Mouse (Mus musculus) hindbrain, embryonic 10.5 days (tissue): ENCODE results near the gene Pex7. TPM values are rescaled to one million over a fixed set of nuclear protein-coding genes. Genes with fewer than 3 reads are reported as not detected.

Experiments
- DNase-seq: peaks from one replicate; pipeline ENCODE4 v3.0.0-alpha.2; 2017; ENCODE audit warnings: low spot score
- H3K27ac ChIP-seq: fragments of 300-500 bp; sonication (generic); 2 replicates; pipeline ENCODE4 v1.5.1; 2016; ENCODE audit warnings: mild to moderate bottlenecking, moderate library complexity
- H3K27me3 ChIP-seq: fragments of 300-500 bp; sonication (generic); 2 replicates; pipeline ENCODE4 v1.6.1; 2016; ENCODE audit warnings: mild to moderate bottlenecking; ENCODE audit not compliant: poor library complexity, insufficient read depth, severe bottlenecking
- H3K36me3 ChIP-seq: fragments of 300-500 bp; sonication (generic); 2 replicates; pipeline ENCODE4 v1.6.1; 2016; ENCODE audit warnings: mild to moderate bottlenecking, moderate library complexity
- H3K4me1 ChIP-seq: fragments of 300-500 bp; sonication (generic); replicated peaks from 2 replicates; pipeline ENCODE4 v1.6.1; 2016; ENCODE audit warnings: mild to moderate bottlenecking
- H3K4me3 ChIP-seq: fragments of 300-500 bp; sonication (generic); 2 replicates; pipeline ENCODE4 v1.5.1; 2016; ENCODE audit warnings: mild to moderate bottlenecking, moderate library complexity
- H3K9me3 ChIP-seq: fragments of 300-500 bp; sonication (generic); 2 replicates; pipeline ENCODE4 v1.6.1; 2016; ENCODE audit warnings: mild to moderate bottlenecking, moderate library complexity
- WGBS: fragments of 180-500 bp; shearing (Covaris S2); methylation state at CpG from one replicate; pipeline ENCODE4 v1.1.7; 2016; 5-methylcytosine and 5-hydroxymethylcytosine counted together
- polyA plus RNA-seq: library from polyadenylated mRNA; unstranded; fragments of >200 nt; fragmentation: Nextera tagmentation; extraction: Ambion mirVana; gene quantifications from 2 replicates; pipeline ENCODE4 v1.2.1, GENCODE M21; 2016

The Pex7 gene
- polyA plus RNA-seq, 1 experiment from 2014 or later = 31.7 TPM

- Histone ChIP-seq H3K27me3 (peaks cover 17% of the 10 kb centered on the region), H3K4me3 (no peak overlapping the region), H3K27ac (no peak overlapping the region), H3K9me3 (no peaks in the 10 kb centered on the region), H3K4me1 (peaks cover 18% of the 10 kb centered on the region), H3K36me3 (no peaks in the 10 kb centered on the region)
- no peak for DNase-seq
- WGBS = 61% methylated on average over 6 of the region's 6 CpGs
These were observed 33.6 kb upstream of the Pex7 start for GRCm38 (mm10) chr10:19941063-19941462.

GRCm38 (mm10) chr10:19940626-19941025 is 33.1 kb upstream of the Pex7 start:
- H3K9me3 ChIP-seq = no peaks in the 10 kb centered on the region
- peaks cover 18% of the 10 kb centered on the region for H3K4me1 ChIP-seq
- DNase-seq = no peak
- H3K4me3 ChIP-seq = no peak overlapping the region
- no peaks in the 10 kb centered on the region for H3K36me3 ChIP-seq
- WGBS = 89% methylated on average over 8 of the region's 8 CpGs
- H3K27me3 ChIP-seq = peaks cover 21% of the 10 kb centered on the region
- H3K27ac ChIP-seq = no peak overlapping the region

GRCm38 (mm10) chr10:19940127-19940526 is 32.6 kb upstream of the Pex7 start:
- 91% methylated on average over 7 of the region's 7 CpGs for WGBS
- Histone ChIP-seq H3K27ac (no peak overlapping the region), H3K27me3 (peaks cover 26% of the 10 kb centered on the region), H3K4me3 (no peak overlapping the region), H3K4me1 (peaks cover 21% of the 10 kb centered on the region), H3K9me3 (no peaks in the 10 kb centered on the region), H3K36me3 (no peaks in the 10 kb centered on the region)
- DNase-seq = no peak

GRCm38 (mm10) chr10:19939282-19939705 is 31.8 kb upstream of the Pex7 start:
- H3K9me3 ChIP-seq = no peaks in the 10 kb centered on the region
- H3K27ac ChIP-seq = no peak overlapping the region
- H3K4me3 ChIP-seq = no peak overlapping the region
- H3K36me3 ChIP-seq = no peaks in the 10 kb centered on the region
- DNase-seq = no peak
- WGBS = 48% methylated on average over 8 of the region's 8 CpGs
- peaks cover 31% of the 10 kb centered on the region for H3K27me3 ChIP-seq
- peaks cover 29% of the 10 kb centered on the region for H3K4me1 ChIP-seq

GRCm38 (mm10) chr10:19938738-19939137 is 31.2 kb upstream of the Pex7 start:
- H3K4me1 ChIP-seq = peaks cover 31% of the 10 kb centered on the region
- no peaks in the 10 kb centered on the region for H3K36me3 ChIP-seq
- H3K27ac ChIP-seq = no peak overlapping the region
- 87% methylated on average over 6 of the region's 6 CpGs for WGBS
- H3K9me3 ChIP-seq = no peaks in the 10 kb centered on the region
- H3K4me3 ChIP-seq = no peak overlapping the region
- DNase-seq = no peak
- H3K27me3 ChIP-seq = peaks cover 34% of the 10 kb centered on the region

- DNase-seq = no peak
- Histone ChIP-seq H3K4me3 (no peak overlapping the region), H3K27me3 (peaks cover 50% of the 10 kb centered on the region), H3K9me3 (no peaks in the 10 kb centered on the region), H3K27ac (no peak overlapping the region), H3K4me1 (peaks cover 38% of the 10 kb centered on the region), H3K36me3 (no peaks in the 10 kb centered on the region)
- 58% methylated on average over 9 of the region's 9 CpGs for WGBS
These were observed 29.6 kb upstream of the Pex7 start for GRCm38 (mm10) chr10:19936961-19937708.

GRCm38 (mm10) chr10:19935821-19936367 is 28.4 kb upstream of the Pex7 start:
- H3K27me3 ChIP-seq = peaks cover 58% of the 10 kb centered on the region
- no peaks in the 10 kb centered on the region for H3K9me3 ChIP-seq
- peaks cover 38% of the 10 kb centered on the region for H3K4me1 ChIP-seq
- no peak overlapping the region for H3K4me3 ChIP-seq
- WGBS = 68% methylated on average over 4 of the region's 4 CpGs
- H3K36me3 ChIP-seq = no peaks in the 10 kb centered on the region
- no peak for DNase-seq
- no peak overlapping the region for H3K27ac ChIP-seq

GRCm38 (mm10) chr10:19935295-19935623 is 27.8 kb upstream of the Pex7 start:
- Histone ChIP-seq H3K27me3 (peaks cover 58% of the 10 kb centered on the region), H3K9me3 (no peaks in the 10 kb centered on the region), H3K4me1 (peaks cover 38% of the 10 kb centered on the region), H3K27ac (0 out of 2 replicates have a peak overlapping the region, but pooled peaks have one; percentile 87), H3K4me3 (peak overlapping the region; percentile 74), H3K36me3 (no peaks in the 10 kb centered on the region)
- WGBS = 4% methylated on average over 10 of the region's 10 CpGs
- peak; percentile 37 for DNase-seq

- no peaks in the 10 kb centered on the region for H3K9me3 ChIP-seq
- peaks cover 38% of the 10 kb centered on the region for H3K4me1 ChIP-seq
- peak within 1 kb of the TSS; percentile 74 for H3K4me3 ChIP-seq
- H3K27me3 ChIP-seq = peaks cover 58% of the 10 kb centered on the region
- no peaks in the 10 kb centered on the region for H3K36me3 ChIP-seq
- under 1% methylated on average over 93 of the region's 95 CpGs for WGBS
- DNase-seq = peak; percentile 75
- H3K27ac ChIP-seq = peak within 1 kb of the TSS; percentile 87
These were observed 27.1 kb upstream of the Pex7 start, which contains the start of gene Map3k5 for GRCm38 (mm10) chr10:19934384-19935294. Gene Map3k5, plus strand, starts transcription at chr10:19934472.

- under 1% methylated on average over 96 of the region's 97 CpGs for WGBS
- no peaks in the 10 kb centered on the region for H3K36me3 ChIP-seq
- peak overlapping the region; percentile 87 for H3K27ac ChIP-seq
- peaks cover 32% of the 10 kb centered on the region for H3K4me1 ChIP-seq
- peak overlapping the region; percentile 74 for H3K4me3 ChIP-seq
- H3K9me3 ChIP-seq = no peaks in the 10 kb centered on the region
- peaks cover 58% of the 10 kb centered on the region for H3K27me3 ChIP-seq
- peak; percentile 77 for DNase-seq
These were observed 26.3 kb upstream of the Pex7 start for GRCm38 (mm10) chr10:19933511-19934383.

GRCm38 (mm10) chr10:19932986-19933385 is 25.5 kb upstream of the Pex7 start:
- peak overlapping the region; percentile 74 for H3K4me3 ChIP-seq
- no peaks in the 10 kb centered on the region for H3K9me3 ChIP-seq
- no peaks in the 10 kb centered on the region for H3K36me3 ChIP-seq
- peaks cover 58% of the 10 kb centered on the region for H3K27me3 ChIP-seq
- H3K27ac ChIP-seq = no peak overlapping the region
- 44% methylated on average over 3 of the region's 3 CpGs for WGBS
- no peak for DNase-seq
- H3K4me1 ChIP-seq = peaks cover 32% of the 10 kb centered on the region

GRCm38 (mm10) chr10:19928205-19928604 is 20.7 kb upstream of the Pex7 start:
- WGBS = 73% methylated on average over 1 of the region's 1 CpGs

More at GRCm38 (mm10) chr10:19928205-19928604, 20.7 kb upstream of the Pex7 start:
- Histone ChIP-seq H3K36me3 (no peaks in the 10 kb centered on the region), H3K27me3 (peaks cover 19% of the 10 kb centered on the region), H3K9me3 (no peaks in the 10 kb centered on the region), H3K27ac (no peak overlapping the region), H3K4me1 (peaks cover 2% of the 10 kb centered on the region), H3K4me3 (no peak overlapping the region)
- no peak for DNase-seq
